Mouse (Mus musculus): Measurements from ENCODE around the gene Vmn1r234.
A peak's percentile ranks its signal among the peaks of the same experiment; 100 is the strongest.
"Not testable (repeated sequence)": the region's sequence is repeated elsewhere in the genome, so short reads cannot be mapped to it uniquely, and the experiment has no call there.

The Vmn1r234 gene

DNA sequence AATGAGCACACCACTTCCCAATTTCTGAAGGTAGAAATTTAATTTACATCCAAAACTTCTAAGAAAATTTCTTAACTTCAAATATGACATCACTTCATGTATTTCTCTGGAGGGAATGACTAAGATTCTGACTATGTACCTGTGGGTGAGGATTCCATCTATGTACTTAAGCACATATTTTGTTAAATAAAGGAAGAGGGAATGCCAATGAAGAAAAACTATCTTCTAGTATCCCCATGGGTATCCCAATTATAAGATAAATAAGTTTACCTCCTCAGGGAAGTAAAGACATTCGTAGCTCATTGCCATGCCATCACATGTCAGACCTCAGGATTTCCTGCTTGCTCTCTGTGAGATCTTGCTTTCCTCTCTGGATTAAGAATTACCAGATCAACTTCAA lies at the start of gene Vmn1r234:
Vmn1r234 (plus strand) TSS at position 301 of the 400 bp plus-strand sequence.
- DNase-seq (ENCODE audit: extremely low read depth, low read depth): no peak

DNA sequence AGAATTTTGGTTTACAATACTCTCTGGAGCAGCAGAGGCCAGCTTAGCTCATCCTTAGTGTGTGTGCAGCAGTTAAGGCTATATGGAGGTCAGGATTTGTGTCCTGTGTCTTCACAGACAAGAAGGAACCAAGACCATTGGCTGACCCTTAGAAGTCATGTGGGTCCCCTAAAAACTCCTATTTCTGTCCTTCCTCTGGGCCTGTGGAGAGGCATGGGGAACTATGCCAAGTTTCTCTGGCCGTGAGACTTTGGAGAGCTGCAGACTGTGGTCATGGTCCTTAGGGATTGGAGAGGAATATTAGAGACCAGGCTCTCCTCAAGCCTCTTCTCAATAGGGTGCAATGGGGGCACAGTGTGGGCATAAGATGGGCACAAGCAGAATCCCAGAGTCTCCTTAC lies 14.8 kb upstream of the Vmn1r234 start:
- DNase-seq (ENCODE audit: extremely low read depth, low read depth): not testable (repeated sequence)

DNA sequence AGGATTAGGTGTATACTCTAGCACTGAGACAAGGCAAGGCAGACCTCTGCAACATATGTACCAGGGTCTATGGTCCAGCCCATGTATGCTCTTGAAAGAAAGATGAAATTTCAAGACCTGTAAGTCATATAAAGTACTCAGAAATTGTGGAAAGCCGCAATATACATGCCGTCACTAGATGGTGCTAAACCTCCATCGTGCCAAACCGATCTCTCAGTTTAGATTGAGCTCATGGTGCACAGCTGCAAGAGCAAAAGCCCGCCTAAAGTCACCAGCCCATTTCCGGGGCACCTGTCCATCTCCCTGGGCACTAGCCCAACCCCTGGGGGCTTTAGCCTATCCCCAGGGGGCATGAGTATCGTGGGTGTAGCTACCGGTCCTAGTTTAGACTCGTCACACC lies 5.8 kb downstream of the Vmn1r234 start:
- DNase-seq (ENCODE audit: extremely low read depth, low read depth): peak; percentile 34

DNA sequence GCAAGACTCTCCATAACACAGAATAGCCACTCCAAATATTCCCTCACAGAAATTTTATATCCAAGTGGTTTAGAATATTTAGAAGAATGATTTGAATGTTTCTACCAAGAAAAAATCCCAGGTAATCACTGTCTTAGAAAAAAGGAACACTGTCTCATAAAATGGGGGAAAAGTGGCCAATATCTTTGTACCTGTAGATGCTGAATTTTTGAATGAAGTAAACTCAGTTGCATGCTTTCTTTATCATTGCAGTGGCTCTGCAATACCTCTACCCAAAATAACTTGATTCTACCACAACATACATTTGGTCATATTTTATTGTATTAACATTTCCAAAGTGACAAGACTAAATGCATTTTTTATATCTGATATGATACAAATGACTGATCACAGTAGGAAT lies 30.2 kb downstream of the Vmn1r234 start, which contains the start of gene Vmn1r235:
Vmn1r235 (plus strand) TSS at position 301 of the 400 bp plus-strand sequence.
- no peak for DNase-seq (ENCODE audit: extremely low read depth, low read depth)

DNA sequence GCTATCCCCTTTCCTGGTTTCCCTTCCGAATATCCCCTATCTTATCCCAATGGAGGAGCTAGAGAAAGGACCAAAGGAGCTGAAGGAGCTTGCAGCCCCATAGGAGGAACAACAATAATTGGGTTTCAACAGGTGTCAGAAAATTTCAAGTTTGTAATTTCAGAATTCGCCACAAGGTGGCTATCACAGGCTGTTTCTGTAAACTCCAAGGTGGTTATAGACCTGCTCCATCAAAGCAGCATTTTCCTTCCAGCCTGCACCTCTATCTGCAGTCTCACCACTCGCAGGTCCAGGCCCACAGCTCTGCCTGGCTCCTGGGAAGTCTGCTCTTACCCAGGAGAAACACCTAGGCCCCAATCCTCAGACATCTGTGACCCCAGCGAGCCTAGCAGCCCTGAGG lies 46.2 kb downstream of the Vmn1r234 start:
- peak; percentile 68 for DNase-seq (ENCODE audit: extremely low read depth, low read depth)

DNA sequence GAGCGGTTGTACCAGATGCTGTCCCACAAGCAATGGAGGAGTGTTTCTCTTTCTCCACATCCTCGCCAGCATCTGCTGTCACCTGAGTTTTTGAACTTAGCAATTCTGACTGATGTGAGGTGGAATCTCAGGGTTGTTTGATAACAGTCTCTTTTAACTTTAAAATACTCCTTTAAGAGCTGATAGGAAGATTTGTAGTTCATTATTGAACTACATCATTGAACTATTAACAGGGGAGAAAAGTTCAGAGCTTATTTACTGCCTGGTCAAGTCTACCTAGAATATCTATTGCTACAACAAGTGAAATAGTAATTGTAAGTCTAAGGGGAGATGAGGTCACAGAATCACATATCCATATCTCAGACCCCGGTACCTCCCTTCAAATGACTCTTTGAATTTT lies 56.8 kb downstream of the Vmn1r234 start, which contains the start of gene Vmn1r236:
Vmn1r236 (plus strand) TSS at position 301 of the 400 bp plus-strand sequence.
- DNase-seq (ENCODE audit: extremely low read depth, low read depth): no peak

DNA sequence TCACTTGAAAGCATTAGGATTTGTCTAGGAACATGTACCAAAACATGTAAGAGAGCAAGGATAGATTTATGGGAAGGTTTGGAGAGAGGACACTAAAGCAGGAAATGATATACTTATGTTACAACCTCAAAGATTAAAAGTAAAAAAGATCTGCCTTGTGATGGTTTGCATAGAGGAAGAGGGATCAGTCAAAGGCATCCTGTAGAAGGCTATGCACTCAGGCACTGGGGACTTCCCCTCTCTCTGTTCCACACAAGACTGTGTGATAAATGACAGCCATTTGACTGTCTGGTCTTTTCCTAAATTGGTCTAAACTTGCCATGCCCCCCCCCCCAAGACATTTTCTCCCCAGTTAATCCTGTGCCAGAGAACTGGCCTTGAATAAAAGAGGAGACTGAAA lies 58.5 kb downstream of the Vmn1r234 start:
- DNase-seq (ENCODE audit: extremely low read depth, low read depth): no peak

Data from MEL-GATA-1-ER (cell line).